ENCODE assay signal across 8 mouse cellular contexts in the genomic region with DNA sequence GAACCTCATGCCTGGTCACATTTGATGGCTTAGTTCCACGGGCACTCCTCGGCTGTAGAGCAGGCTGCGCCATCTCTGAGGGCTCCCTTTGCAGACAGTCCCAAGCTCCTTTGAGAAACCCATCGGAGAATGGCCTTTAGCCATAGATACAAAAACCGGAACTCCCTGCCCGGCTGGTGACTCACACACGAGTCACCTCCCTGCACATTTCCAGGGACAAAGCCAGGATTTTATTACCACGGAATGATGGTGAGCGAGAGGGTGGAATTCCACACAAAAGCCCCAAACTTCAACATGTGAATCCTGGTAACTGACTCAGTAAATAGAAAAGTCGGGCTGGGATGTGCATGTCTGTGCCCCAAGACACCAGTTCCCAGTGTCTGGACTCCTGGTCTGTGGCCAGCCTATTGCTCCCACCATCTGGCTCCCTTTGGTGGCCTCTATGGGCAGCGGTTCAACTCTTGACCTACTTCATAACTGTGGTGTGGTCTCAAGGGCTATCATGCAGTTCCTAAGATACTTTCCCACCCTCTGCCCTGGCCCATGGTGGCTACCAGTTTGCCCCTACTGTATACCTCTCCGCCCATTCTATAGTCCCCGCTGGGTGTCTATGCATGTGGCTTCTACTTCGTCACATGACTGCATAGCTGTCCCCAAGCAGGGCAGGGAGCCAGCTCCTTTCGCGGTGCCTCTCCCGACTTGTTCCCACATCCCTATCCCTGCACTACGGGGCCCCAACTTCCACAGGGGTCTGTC. TPM values are rescaled to one million over a fixed set of nuclear protein-coding genes. Genes with fewer than 3 reads are reported as not detected.
DNase-seq lines count a peak whose midpoint lies in the region; ATAC-seq and TF ChIP-seq lines count a peak whose summit lies in the region.

No protein-coding gene starts in this region.

- H3K9me3 ChIP-seq in embryonic facial prominence, embryonic 10.5 days = no peaks in the 10 kb centered on the region
- H3K9me3 ChIP-seq in heart, postnatal 0 days (replicated peaks; ENCODE audit: control insufficient read depth, low read length) = no peaks in the 10 kb centered on the region
- no peaks in the 10 kb centered on the region for H3K9me3 ChIP-seq in limb, embryonic 12.5 days

- H3K79me2 ChIP-seq in myocyte (ENCODE audit: control insufficient read depth, insufficient read depth) = peaks cover 24% of the 10 kb centered on the region

- peak; percentile 31 for DNase-seq in right cerebral cortex, adult 18-20 months
- no peak for DNase-seq in right cerebral cortex, postnatal 25 days
- no peak for DNase-seq in embryonic facial prominence, embryonic 10.5 days (ENCODE audit: low spot score)
- DNase-seq in heart, postnatal 0 days (ENCODE audit: low spot score) = no peak
- no peak for DNase-seq in embryo, embryonic 10 days (ENCODE audit: low spot score)
- no peak for DNase-seq in left cerebral cortex, adult 8-10 months (ENCODE audit: low spot score in 2 of 2)

- no peak for TF ChIP-seq CTCF in heart, postnatal 0 days (IDR thresholded peaks at IDR 0.05; ENCODE audit: low read depth)

- H3K27ac ChIP-seq in embryonic facial prominence, embryonic 10.5 days (replicated peaks) = peak overlapping the region; percentile 73
- peak overlapping the region; percentile 76 for H3K27ac ChIP-seq in heart, postnatal 0 days (ENCODE audit: low read depth)
- H3K27ac ChIP-seq in limb, embryonic 12.5 days = 0 out of 2 replicates have a peak overlapping the region, but pooled peaks have one; percentile 29

- H3K27me3 ChIP-seq in embryonic facial prominence, embryonic 10.5 days (replicated peaks; ENCODE audit: low read depth, poor library complexity, severe bottlenecking) = peaks cover 10% of the 10 kb centered on the region
- H3K27me3 ChIP-seq in heart, postnatal 0 days (ENCODE audit: control insufficient read depth, insufficient read depth, low read length) = no peaks in the 10 kb centered on the region
- no peaks in the 10 kb centered on the region for H3K27me3 ChIP-seq in limb, embryonic 12.5 days
- H3K27me3 ChIP-seq in myocyte (ENCODE audit: control insufficient read depth, insufficient read depth, insufficient read length) = no peaks in the 10 kb centered on the region

- peaks cover 48% of the 10 kb centered on the region for H3K4me1 ChIP-seq in embryonic facial prominence, embryonic 10.5 days
- H3K4me1 ChIP-seq in heart, postnatal 0 days (ENCODE audit: control insufficient read depth, insufficient read depth) = peaks cover 14% of the 10 kb centered on the region
- H3K4me1 ChIP-seq in limb, embryonic 12.5 days (replicated peaks) = peaks cover 37% of the 10 kb centered on the region

- no peak overlapping the region for H3ac ChIP-seq in myocyte (ENCODE audit: control insufficient read depth, insufficient read length)

- peak overlapping the region; percentile 53 for H3K4me2 ChIP-seq in heart, postnatal 0 days (ENCODE audit: low read depth, low read length)
- H3K4me2 ChIP-seq in limb, embryonic 12.5 days = no peak overlapping the region
- H3K4me2 ChIP-seq in myocyte (ENCODE audit: low read depth) = peak overlapping the region; percentile 95

- no peaks in the 10 kb centered on the region for H3K36me3 ChIP-seq in embryonic facial prominence, embryonic 10.5 days (replicated peaks)
- H3K36me3 ChIP-seq in heart, postnatal 0 days (replicated peaks; ENCODE audit: control insufficient read depth, insufficient read depth, low read length) = no peaks in the 10 kb centered on the region
- H3K36me3 ChIP-seq in limb, embryonic 12.5 days = no peaks in the 10 kb centered on the region
- no peaks in the 10 kb centered on the region for H3K36me3 ChIP-seq in myocyte (ENCODE audit: control insufficient read depth, insufficient read depth)

- peak; percentile 61 for TF ChIP-seq POLR2A in myocyte (IDR thresholded peaks at IDR 0.05; ENCODE audit: insufficient read length, low read depth)

- ATAC-seq in heart, postnatal 0 days (ENCODE audit: insufficient read depth, low read depth) = peak; percentile 32
- ATAC-seq in limb, embryonic 12.5 days (ENCODE audit: insufficient number of reproducible peaks, insufficient read depth, low FRiP score, low TSS enrichment, low read depth) = no peak

- 83% methylated on average over 18 of the region's 18 CpGs for WGBS in embryonic facial prominence, embryonic 10.5 days
- WGBS in heart, postnatal 0 days = 36% methylated on average over 18 of the region's 18 CpGs
- 81% methylated on average over 18 of the region's 18 CpGs for WGBS in limb, embryonic 12.5 days

- H3K9ac ChIP-seq in heart, postnatal 0 days (replicated peaks; ENCODE audit: low read depth, low read length) = peak overlapping the region; percentile 37; the same call in 1 of the 2 replicates
- no peak overlapping the region for H3K9ac ChIP-seq in limb, embryonic 12.5 days (replicated peaks)

- TF ChIP-seq EP300 in heart, postnatal 0 days (IDR thresholded peaks at IDR 0.05; ENCODE audit: low read depth) = no peak

- H3K4me3 ChIP-seq in embryonic facial prominence, embryonic 10.5 days = no peak overlapping the region
- peak overlapping the region; percentile 21 for H3K4me3 ChIP-seq in heart, postnatal 0 days (ENCODE audit: low read depth, low read length)
- H3K4me3 ChIP-seq in limb, embryonic 12.5 days (replicated peaks) = no peak overlapping the region
- H3K4me3 ChIP-seq in myocyte = peak overlapping the region; percentile 61

TF ChIP-seq in myocyte, 11 proteins besides CTCF, POLR2A, EP300 and RAD21:
- TF ChIP-seq MAX (IDR thresholded peaks at IDR 0.05; ENCODE audit: low read depth) (no peak), TCF12 (IDR thresholded peaks at IDR 0.05; ENCODE audit: insufficient read depth, poor library complexity, severe bottlenecking) (peak; percentile 49), SRF (IDR thresholded peaks at IDR 0.05; ENCODE audit: control insufficient read depth, insufficient read length, low read depth) (peak; percentile 9), TCF3 (IDR thresholded peaks at IDR 0.05; ENCODE audit: insufficient read length, low read depth) (peak; percentile 4), USF1 (IDR thresholded peaks at IDR 0.05; ENCODE audit: low read depth) (peak; percentile 69), MYOD1 (IDR thresholded peaks at IDR 0.05; ENCODE audit: control insufficient read depth in 1 of 3, insufficient read length in 2 of 3, low read depth in 2 of 3) (peak in 2 of 3 experiments; percentile 3 to 51), POLR2AphosphoS2 (IDR thresholded peaks at IDR 0.05; ENCODE audit: insufficient read length, low read depth) (no peak), MYOG (IDR thresholded peaks at IDR 0.05; ENCODE audit: control insufficient read depth in 1 of 3, insufficient read depth in 1 of 3, insufficient read length in 2 of 3, low read depth in 2 of 3) (peak in 1 of 3 experiments; percentile 39)

RNA-seq across cellular contexts. Expression of a gene that starts 7.1 kb away (rescaled TPM):
- 74.5 and 77.0 TPM in 2 replicates for polyA plus RNA-seq in embryonic facial prominence, embryonic 10.5 days (2016; fragmentation: Nextera tagmentation; extraction: Ambion mirVana)
- total RNA-seq in heart, postnatal 0 days (2014; rRNA removed; ENCODE audit: low replicate concordance) = 78.8 and 94.1 TPM in 2 replicates
- polyA plus RNA-seq in heart, postnatal 0 days (2015; fragmentation: Nextera tagmentation; extraction: Ambion mirVana) = 71.1 and 72.4 TPM in 2 replicates
- 95.6 and 98.1 TPM in 2 replicates for polyA plus RNA-seq in limb, embryonic 12.5 days (2016; fragmentation: Nextera tagmentation; extraction: Ambion mirVana)
- 89.9 TPM for polyA plus RNA-seq in myocyte (2012; fragmentation: generic; extraction: Trizol)
- 10 to 100 TPM; 27.8 to 34.4 (median 30.4) TPM for total RNA-seq in left cerebral cortex, adult 8-10 months (2022)

Comparison
In these comparisons a context has a peak if more than half of its experiments do, and no peak if none do; other contexts are left out.
1. H3K4me3 ChIP-seq: peak in heart, postnatal 0 days (single experiment) and myocyte (single experiment); none in embryonic facial prominence, embryonic 10.5 days (single experiment) and limb, embryonic 12.5 days (single experiment).
2. Peak in every context shown above with its lines, with median percentiles within 50 percentile points of each other: H3K27ac ChIP-seq.